Mouse (Mus musculus) lung, postnatal 0 days (tissue): ENCODE data around the gene Fads6. TPM values are rescaled to one million over a fixed set of nuclear protein-coding genes. Genes with fewer than 3 reads are reported as not detected.

Experiments used
- ATAC-seq: fragments of 200-750 bp; cut with Nextera tagmentation; 2 replicates; pipeline ENCODE4 v1.8.0; 2017; ENCODE audit warnings: moderate library complexity
- DNase-seq: peaks from one replicate; pipeline ENCODE4 v3.0.0-alpha.2; 2016; ENCODE audit warnings: low spot score
- H3K27ac ChIP-seq: fragments of 300-500 bp; sonication (generic); 2 replicates; pipeline ENCODE4 v1.5.1; 2014; ENCODE audit warnings: antibody characterized with exemption, mild to moderate bottlenecking, low read length, mixed read lengths
- H3K27me3 ChIP-seq: fragments of 300-500 bp; sonication (generic); replicated peaks from 2 replicates; pipeline ENCODE4 v1.6.1; 2014; ENCODE audit warnings: low read length, mixed read lengths; ENCODE audit not compliant: insufficient read depth
- H3K36me3 ChIP-seq: fragments of 300-500 bp; sonication (generic); 2 replicates; pipeline ENCODE4 v1.6.1; 2014; ENCODE audit warnings: low read length, mixed read lengths; ENCODE audit not compliant: insufficient read depth
- H3K4me1 ChIP-seq: fragments of 300-500 bp; sonication (generic); 2 replicates; pipeline ENCODE4 v1.6.1; 2014; ENCODE audit warnings: antibody characterized with exemption, low read depth, low read length, mixed read lengths; ENCODE audit not compliant: insufficient read depth
- H3K4me2 ChIP-seq: fragments of 300-500 bp; sonication (generic); replicated peaks from 2 replicates; pipeline ENCODE4 v1.6.1; 2014; ENCODE audit warnings: low read depth, mild to moderate bottlenecking, low read length, moderate library complexity, mixed read lengths
- H3K4me3 ChIP-seq: fragments of 300-500 bp; sonication (generic); 2 replicates; pipeline ENCODE4 v1.5.1; 2014; ENCODE audit warnings: low read depth, low read length
- H3K9ac ChIP-seq: fragments of 300-500 bp; sonication (generic); replicated peaks from 2 replicates; pipeline ENCODE4 v1.6.1; 2014; ENCODE audit warnings: low read depth, mild to moderate bottlenecking
- H3K9me3 ChIP-seq: fragments of 300-500 bp; sonication (generic); 2 replicates; pipeline ENCODE4 v1.6.1; 2016; ENCODE audit warnings: low read length, mixed read lengths
- CTCF ChIP-seq: IDR thresholded peaks from 2 replicates; pipeline ENCODE4 v1.5.1; 2016; ENCODE audit warnings: antibody characterized with exemption, mild to moderate bottlenecking
- EP300 ChIP-seq: IDR thresholded peaks from 2 replicates; pipeline ENCODE4 v1.6.1; 2016; ENCODE audit warnings: antibody characterized with exemption, mild to moderate bottlenecking, control low read depth
- WGBS: fragments of 180-500 bp; shearing (Covaris S2); extraction: QIAGEN DNeasy Blood & Tissue Kit; methylation state at CpG from one replicate; pipeline ENCODE4 v1.1.7; 2014; 5-methylcytosine and 5-hydroxymethylcytosine counted together
- polyA plus RNA-seq: library from polyadenylated mRNA; unstranded; fragments of >200 nt; fragmentation: Nextera tagmentation; extraction: Ambion mirVana; gene quantifications from 2 replicates; pipeline ENCODE4 v1.2.1, GENCODE M21; 2015

The Fads6 gene
- polyA plus RNA-seq, 1 experiment from 2014 or later = 0.17 TPM

GRCm38 (mm10) chr11:115337350-115337749 is 39.9 kb upstream of the Fads6 start:
- Histone ChIP-seq H3K4me1 (no peaks in the 10 kb centered on the region), H3K27ac (no peak overlapping the region), H3K4me2 (no peak overlapping the region), H3K4me3 (no peak overlapping the region), H3K9me3 (no peaks in the 10 kb centered on the region), H3K9ac (no peak overlapping the region), H3K36me3 (no peaks in the 10 kb centered on the region), H3K27me3 (peaks cover 18% of the 10 kb centered on the region; the same call in 1 of the 2 replicates)
- no peak for ATAC-seq
- TF ChIP-seq CTCF (no peak), EP300 (no peak)
- 34% methylated on average over 3 of the region's 3 CpGs for WGBS
- no peak for DNase-seq

GRCm38 (mm10) chr11:115336115-115336514 is 38.7 kb upstream of the Fads6 start:
- H3K27ac ChIP-seq = no peak overlapping the region
- no peak overlapping the region for H3K9ac ChIP-seq
- no peak for TF ChIP-seq EP300
- no peak for TF ChIP-seq CTCF
- peaks cover 20% of the 10 kb centered on the region; the same call in 1 of the 2 replicates for H3K27me3 ChIP-seq
- no peak for DNase-seq
- H3K9me3 ChIP-seq = no peaks in the 10 kb centered on the region
- no peak overlapping the region for H3K4me2 ChIP-seq
- H3K4me3 ChIP-seq = no peak overlapping the region
- no peaks in the 10 kb centered on the region for H3K4me1 ChIP-seq
- H3K36me3 ChIP-seq = no peaks in the 10 kb centered on the region
- 17% methylated on average over 6 of the region's 6 CpGs for WGBS
- ATAC-seq = no peak

- H3K9ac ChIP-seq = no peak overlapping the region
- H3K27me3 ChIP-seq = peaks cover 22% of the 10 kb centered on the region; the same call in 1 of the 2 replicates
- no peaks in the 10 kb centered on the region for H3K36me3 ChIP-seq
- H3K4me2 ChIP-seq = no peak overlapping the region
- H3K4me1 ChIP-seq = no peaks in the 10 kb centered on the region
- no peak for DNase-seq
- WGBS = 43% methylated on average over 12 of the region's 12 CpGs
- ATAC-seq = no peak
- no peaks in the 10 kb centered on the region for H3K9me3 ChIP-seq
- TF ChIP-seq EP300 = no peak
- no peak for TF ChIP-seq CTCF
- no peak overlapping the region for H3K4me3 ChIP-seq
- H3K27ac ChIP-seq = no peak overlapping the region
These were observed 37.8 kb upstream of the Fads6 start for GRCm38 (mm10) chr11:115335223-115335622.

- Histone ChIP-seq H3K36me3 (no peaks in the 10 kb centered on the region), H3K9ac (no peak within 1 kb of the TSS), H3K4me3 (no peak within 1 kb of the TSS), H3K9me3 (no peaks in the 10 kb centered on the region), H3K27ac (no peak within 1 kb of the TSS), H3K4me2 (no peak within 1 kb of the TSS), H3K27me3 (peaks cover 22% of the 10 kb centered on the region; the same call in 1 of the 2 replicates), H3K4me1 (no peaks in the 10 kb centered on the region)
- DNase-seq (no peak), ATAC-seq (no peak)
- 6% methylated on average over 29 of the region's 29 CpGs for WGBS
- TF ChIP-seq CTCF (no peak), EP300 (no peak)
These were observed 37.1 kb upstream of the Fads6 start, which contains the start of gene Otop3 for GRCm38 (mm10) chr11:115334531-115334930. Gene Otop3, plus strand, starts transcription at chr11:115334731.

GRCm38 (mm10) chr11:115329339-115329738 is 31.9 kb upstream of the Fads6 start:
- Histone ChIP-seq H3K9ac (no peak overlapping the region), H3K9me3 (no peaks in the 10 kb centered on the region), H3K36me3 (no peaks in the 10 kb centered on the region), H3K4me3 (no peak overlapping the region), H3K27me3 (peaks cover 21% of the 10 kb centered on the region), H3K27ac (no peak overlapping the region), H3K4me2 (no peak overlapping the region), H3K4me1 (no peaks in the 10 kb centered on the region)
- DNase-seq = no peak
- 62% methylated on average over 15 of the region's 15 CpGs for WGBS
- TF ChIP-seq CTCF (peak; percentile 29), EP300 (no peak)
- no peak for ATAC-seq

GRCm38 (mm10) chr11:115326730-115327129 is 29.3 kb upstream of the Fads6 start:
- H3K27ac ChIP-seq = no peak overlapping the region
- 44% methylated on average over 7 of the region's 7 CpGs for WGBS
- ATAC-seq = no peak
- DNase-seq = no peak
- H3K9me3 ChIP-seq = no peaks in the 10 kb centered on the region
- TF ChIP-seq CTCF (no peak), EP300 (no peak)
- H3K36me3 ChIP-seq = no peaks in the 10 kb centered on the region
- no peak overlapping the region for H3K4me2 ChIP-seq
- H3K27me3 ChIP-seq = peaks cover 31% of the 10 kb centered on the region
- no peak overlapping the region for H3K9ac ChIP-seq
- no peak overlapping the region for H3K4me3 ChIP-seq
- H3K4me1 ChIP-seq = no peaks in the 10 kb centered on the region

GRCm38 (mm10) chr11:115323354-115323753 is 25.9 kb upstream of the Fads6 start:
- ATAC-seq = no peak
- no peak overlapping the region for H3K27ac ChIP-seq
- no peak for TF ChIP-seq EP300
- no peak for TF ChIP-seq CTCF
- no peak overlapping the region for H3K4me3 ChIP-seq
- H3K27me3 ChIP-seq = peaks cover 54% of the 10 kb centered on the region
- no peak overlapping the region for H3K9ac ChIP-seq
- H3K9me3 ChIP-seq = no peaks in the 10 kb centered on the region
- WGBS = 15% methylated on average over 30 of the region's 32 CpGs
- no peaks in the 10 kb centered on the region for H3K36me3 ChIP-seq
- no peak overlapping the region for H3K4me2 ChIP-seq
- H3K4me1 ChIP-seq = no peaks in the 10 kb centered on the region
- DNase-seq = no peak
